Mouse (Mus musculus) CH12.LX (cell line): ENCODE data around the gene Slc39a9. TPM values are rescaled to one million over a fixed set of nuclear protein-coding genes. Genes with fewer than 3 reads are reported as not detected.

Experiments
- DNase-seq: peaks from one replicate; pipeline ENCODE4 v3.0.0-alpha.2; 2013; ENCODE audit errors: extremely low read depth
- H3K27ac ChIP-seq: 2 replicates; pipeline ENCODE4 v1.5.1; 2012; ENCODE audit warnings: low read depth, mild to moderate bottlenecking, control low read depth, moderate library complexity; ENCODE audit not compliant: insufficient read depth
- H3K27me3 ChIP-seq: replicated peaks from 2 replicates; pipeline ENCODE3; 2012; ENCODE audit warnings: inconsistent platforms
- H3K36me3 ChIP-seq, 2 experiments: replicated peaks in 1 of 2; 2 replicates each; pipeline versions ENCODE3 to v1.6.1; 2012; ENCODE audit warnings: inconsistent platforms in 1 of 2, low read length in 1 of 2, mild to moderate bottlenecking in 1 of 2, mixed read lengths in 1 of 2, moderate library complexity in 1 of 2; ENCODE audit not compliant: control insufficient read depth in 1 of 2, insufficient read depth in 1 of 2
- H3K4me1 ChIP-seq, 2 experiments: 2 replicates each; pipeline ENCODE4 v1.6.1; 2012; ENCODE audit warnings: inconsistent platforms in 1 of 2, moderate library complexity in 1 of 2; ENCODE audit not compliant: insufficient read depth in 2 of 2, control insufficient read depth in 1 of 2
- H3K4me2 ChIP-seq: 2 replicates; pipeline ENCODE4 v1.6.1; 2012; ENCODE audit warnings: low read depth, mild to moderate bottlenecking, control low read depth; ENCODE audit not compliant: poor library complexity, insufficient read depth, severe bottlenecking
- H3K4me3 ChIP-seq, 3 experiments: fragments of 150-350 bp in 1 of 3; sonication (generic) in 1 of 3; replicated peaks in 1 of 3; 2 replicates each; pipeline versions ENCODE3 to v1.5.1; 2011 to 2012; ENCODE audit warnings: low read depth in 2 of 3, low read length in 2 of 3, mild to moderate bottlenecking in 2 of 3, moderate library complexity in 2 of 3, control low read depth in 1 of 3, improper control_type of control experiment in 1 of 3, inconsistent platforms in 1 of 3, mixed read lengths in 1 of 3; ENCODE audit not compliant: poor library complexity in 1 of 3
- H3K79me2 ChIP-seq: replicated peaks from 2 replicates; pipeline ENCODE4 v1.6.1; 2012; ENCODE audit warnings: mild to moderate bottlenecking, moderate library complexity; ENCODE audit not compliant: control insufficient read depth, poor library complexity, insufficient read depth, severe bottlenecking; ENCODE audit errors: extremely low read depth
- H3K9ac ChIP-seq: 2 replicates; pipeline ENCODE4 v1.6.1; 2012; ENCODE audit warnings: low read depth, mild to moderate bottlenecking, control low read depth, moderate library complexity; ENCODE audit not compliant: insufficient read depth
- H3K9me3 ChIP-seq: replicated peaks from 2 replicates; pipeline ENCODE3; 2012; ENCODE audit warnings: low read length, inconsistent platforms, mixed read lengths
- BHLHE40 ChIP-seq: IDR thresholded peaks from 2 replicates; pipeline ENCODE4 v1.6.1; 2011; ENCODE audit warnings: mild to moderate bottlenecking, low read depth, low read length, improper control_type of control experiment
- CHD1 ChIP-seq: IDR thresholded peaks from 2 replicates; pipeline ENCODE4 v1.6.1; 2012; ENCODE audit warnings: low read depth, low read length, improper control_type of control experiment, inconsistent platforms
- CHD2 ChIP-seq: IDR thresholded peaks from 2 replicates; pipeline ENCODE4 v1.6.1; 2011; ENCODE audit warnings: low read length, improper control_type of control experiment
- E2F4 ChIP-seq: IDR thresholded peaks from 2 replicates; pipeline ENCODE4 v1.6.1; 2011; ENCODE audit warnings: low read depth, low read length, improper control_type of control experiment; ENCODE audit not compliant: insufficient replicate concordance
- ELF1 ChIP-seq: IDR thresholded peaks from 2 replicates; pipeline ENCODE4 v1.6.1; 2014; ENCODE audit warnings: low read depth, mild to moderate bottlenecking, inconsistent platforms, low read length, improper control_type of control experiment
- EP300 ChIP-seq: IDR thresholded peaks from 2 replicates; pipeline ENCODE4 v1.6.1; 2011; ENCODE audit warnings: low read length, improper control_type of control experiment
- HCFC1 ChIP-seq: IDR thresholded peaks from 2 replicates; pipeline ENCODE4 v1.6.1; 2012; ENCODE audit warnings: low read depth, mild to moderate bottlenecking, inconsistent platforms, low read length, improper control_type of control experiment
- JUN ChIP-seq: IDR thresholded peaks from 2 replicates; pipeline ENCODE4 v1.6.1; 2011; ENCODE audit warnings: low read depth, mild to moderate bottlenecking, low read length, improper control_type of control experiment, moderate library complexity; ENCODE audit not compliant: insufficient read depth
- MAFK ChIP-seq: IDR thresholded peaks from 2 replicates; pipeline ENCODE4 v1.6.1; 2011; ENCODE audit warnings: low read length, improper control_type of control experiment; ENCODE audit not compliant: insufficient replicate concordance
- MAX ChIP-seq: IDR thresholded peaks from 2 replicates; pipeline ENCODE4 v1.6.1; 2011; ENCODE audit warnings: low read length, improper control_type of control experiment
- MEF2A ChIP-seq: IDR thresholded peaks from 2 replicates; pipeline ENCODE4 v1.6.1; 2014; ENCODE audit warnings: low read depth, mild to moderate bottlenecking, inconsistent platforms, low read length, improper control_type of control experiment, borderline replicate concordance
- MYC ChIP-seq: IDR thresholded peaks from 2 replicates; pipeline ENCODE4 v1.6.1; 2011; ENCODE audit warnings: low read depth, mild to moderate bottlenecking, improper control_type of control experiment, low read length
- NRF1 ChIP-seq: IDR thresholded peaks from 2 replicates; pipeline ENCODE4 v1.6.1; 2014; ENCODE audit warnings: low read depth, mild to moderate bottlenecking, inconsistent platforms, low read length, improper control_type of control experiment, moderate library complexity
- PAX5 ChIP-seq: IDR thresholded peaks from 2 replicates; pipeline ENCODE4 v1.6.1; 2012; ENCODE audit warnings: low read length, inconsistent platforms, mixed read lengths
- RCOR1 ChIP-seq: conservative IDR thresholded peaks from 2 replicates; pipeline ENCODE4 v1.6.1; 2012; ENCODE audit warnings: low read depth, mild to moderate bottlenecking, inconsistent platforms, low read length, improper control_type of control experiment
- SIN3A ChIP-seq: IDR thresholded peaks from 2 replicates; pipeline ENCODE4 v1.6.1; 2012; ENCODE audit warnings: low read length, improper control_type of control experiment, inconsistent platforms
- SMC3 ChIP-seq: IDR thresholded peaks from 2 replicates; pipeline ENCODE4 v1.6.1; 2011; ENCODE audit warnings: low read depth, low read length, improper control_type of control experiment
- USF2 ChIP-seq: conservative IDR thresholded peaks from 2 replicates; pipeline ENCODE4 v1.6.1; 2011; ENCODE audit warnings: low read depth, low read length, improper control_type of control experiment
- ZMIZ1 ChIP-seq: IDR thresholded peaks from 2 replicates; pipeline ENCODE4 v1.6.1; 2012; ENCODE audit warnings: low read depth, mild to moderate bottlenecking, inconsistent platforms, low read length, improper control_type of control experiment
- ZNF384 ChIP-seq: IDR thresholded peaks from 2 replicates; pipeline ENCODE4 v1.6.1; 2012; ENCODE audit warnings: low read depth, low read length, improper control_type of control experiment, inconsistent platforms
- dilution Hi-C: fragments of 300-500 bp; cut with MboI; formaldehyde crosslinking; loops from 2 replicates; pipeline ENCODE4 v1.14.3; 2020; ENCODE audit warnings: low sequenced_read_pairs; ENCODE audit not compliant: extremely low pct_unique_long_range_greater_than_20kb, extremely low pct_ligation_motif_present
- in situ Hi-C: fragments of 300-500 bp; cut with MboI; formaldehyde crosslinking; loops from 3 replicates; pipeline ENCODE4 v1.14.3; 2019; ENCODE audit warnings: low sequenced_read_pairs, low pct_ligation_motif_present, low pct_unique_long_range_greater_than_20kb, mixed read lengths
- polyA plus RNA-seq: library from polyadenylated mRNA; unstranded; fragments of >175 nt; gene quantifications from 2 replicates; pipeline ENCODE4 v1.2.1, GENCODE M21; 2012; ENCODE audit warnings: low read depth; ENCODE audit not compliant: insufficient read length
- total RNA-seq, 2 experiments: library from RNA; depleted of rRNA; stranded (reverse); fragments of 300-350 nt in 1 of 2; fragments of >200 nt in 1 of 2; gene quantifications; 2 replicates each; pipeline ENCODE4 v1.2.3; 2012 to 2014

Gene Slc39a9
- total and polyA plus RNA-seq, 3 experiments, result 8.0 to 17.1 (median 9.1) TPM

GRCm38 (mm10) chr12:80715915-80716314, 72.2 kb downstream of the Slc39a9 start:
- TF ChIP-seq JUN (no peak), NRF1 (0 out of 2 replicates have a peak, but pooled peaks have one; percentile 16)
- dilution Hi-C loops, result no loop called here

GRCm38 (mm10) chr12:80719141-80719540, 75.5 kb downstream of the Slc39a9 start:
- no peak for TF ChIP-seq HCFC1
- TF ChIP-seq RCOR1, result no peak
- no peak for TF ChIP-seq ZMIZ1
- no peak for TF ChIP-seq E2F4
- TF ChIP-seq MAFK, result no peak
- TF ChIP-seq CHD1, result no peak
- Histone ChIP-seq H3K4me1 (peaks cover 0 to 4% of the 10 kb centered on the region in 2 experiments; a peak in 2 of 4 replicates), H3K9ac (no peak overlapping the region), H3K4me3 (no peak overlapping the region), H3K27ac (no peak overlapping the region), H3K36me3 (no peaks in the 10 kb centered on the region), H3K27me3 (peaks cover 29% of the 10 kb centered on the region), H3K79me2 (no peaks in the 10 kb centered on the region), H3K9me3 (no peaks in the 10 kb centered on the region), H3K4me2 (no peak overlapping the region)
- in situ Hi-C loops, result no loop called here
- dilution Hi-C loops, result no loop called here
- DNase-seq, result no peak

More at GRCm38 (mm10) chr12:80715915-80716314, 72.2 kb downstream of the Slc39a9 start:
- Histone ChIP-seq H3K4me3 (no peak overlapping the region), H3K4me2 (no peak overlapping the region), H3K9ac (no peak overlapping the region), H3K27me3 (peaks cover 53% of the 10 kb centered on the region), H3K79me2 (no peaks in the 10 kb centered on the region), H3K9me3 (no peaks in the 10 kb centered on the region), H3K36me3 (no peaks in the 10 kb centered on the region), H3K27ac (no peak overlapping the region), H3K4me1 (peaks cover 0 to 4% of the 10 kb centered on the region in 2 experiments; a peak in 2 of 4 replicates)
- in situ Hi-C loops, result no loop called here
- DNase-seq, result no peak

- no peaks in the 10 kb centered on the region for H3K9me3 ChIP-seq
- H3K9ac ChIP-seq, result no peak overlapping the region
- H3K4me3 ChIP-seq, result no peak overlapping the region
- H3K79me2 ChIP-seq, result no peaks in the 10 kb centered on the region
- H3K4me2 ChIP-seq, result no peak overlapping the region
- no peak for DNase-seq
- no peaks in the 10 kb centered on the region for H3K36me3 ChIP-seq
- peaks cover 0 to 4% of the 10 kb centered on the region in 2 experiments; a peak in 2 of 4 replicates for H3K4me1 ChIP-seq
- dilution Hi-C loops, result no loop called here
- TF ChIP-seq PAX5 (no peak), MAX (no peak), MYC (no peak), RCOR1 (no peak), BHLHE40 (no peak), MAFK (no peak), HCFC1 (no peak), SIN3A (no peak), CHD2 (no peak), ELF1 (no peak), SMC3 (no peak), MEF2A (no peak), USF2 (no peak), ZNF384 (no peak), EP300 (no peak), CHD1 (no peak)
- peaks cover 27% of the 10 kb centered on the region for H3K27me3 ChIP-seq
- no peak overlapping the region for H3K27ac ChIP-seq
- in situ Hi-C loops, result no loop called here
These were observed 76.8 kb downstream of the Slc39a9 start for GRCm38 (mm10) chr12:80720507-80720906.
